Comparison of ENCODE assay signal across 8 mouse cellular contexts in genomic region chr8:20588268-20589177, GRCm38 (mm10). TPM values are rescaled to one million over a fixed set of nuclear protein-coding genes. Genes with fewer than 3 reads are reported as not detected.
DNase-seq lines count a peak whose midpoint lies in the region; ATAC-seq and TF ChIP-seq lines count a peak whose summit lies in the region.
"Not testable (repeated sequence)": the region's sequence is repeated elsewhere in the genome, so short reads cannot be mapped to it uniquely, and the experiment has no call there.

No protein-coding gene starts in this region.

- not testable (repeated sequence) for H3K4me2 ChIP-seq in forebrain, postnatal 0 days (ENCODE audit: low read depth); hindbrain, embryonic 11.5 days (replicated peaks; ENCODE audit: low read depth, low read length); kidney, embryonic 16.5 days (replicated peaks; ENCODE audit: low read depth, low read length); liver, postnatal 0 days (ENCODE audit: low read depth, low read length); midbrain, embryonic 16.5 days (ENCODE audit: low read length); stomach, embryonic 16.5 days (ENCODE audit: low read depth, low read length)

- peak; percentile 81 for ATAC-seq in forebrain, postnatal 0 days
- peak; percentile 88 for ATAC-seq in hindbrain, embryonic 11.5 days (ENCODE audit: low FRiP score)
- peak; percentile 75 for ATAC-seq in kidney, embryonic 16.5 days (ENCODE audit: low FRiP score, low TSS enrichment)
- ATAC-seq in liver, postnatal 0 days = peak; percentile 36
- peak; percentile 87 for ATAC-seq in midbrain, embryonic 16.5 days
- ATAC-seq in stomach, embryonic 16.5 days (ENCODE audit: insufficient read depth, low FRiP score) = peak; percentile 64

- H3K9ac ChIP-seq in ES-E14 (ENCODE audit: insufficient read depth, low read depth, low read length, poor library complexity, severe bottlenecking); forebrain, postnatal 0 days; hindbrain, embryonic 11.5 days (ENCODE audit: low read depth, low read length); kidney, embryonic 16.5 days (replicated peaks; ENCODE audit: low read length); liver, postnatal 0 days (replicated peaks); midbrain, embryonic 16.5 days (ENCODE audit: low read depth, low read length); stomach, embryonic 16.5 days (ENCODE audit: low read length): not testable (repeated sequence)

- in situ Hi-C loops in ES-E14 (cut with MboI; ENCODE audit: low sequenced_read_pairs in 2 of 2, unreplicated experiment in 2 of 2) = not testable (repeated sequence)

- H3K9me3 ChIP-seq in ES-E14 (ENCODE audit: control insufficient read depth, insufficient read depth, low read depth, low read length); forebrain, postnatal 0 days (ENCODE audit: low read length); hindbrain, embryonic 11.5 days (ENCODE audit: control insufficient read depth, low read length); kidney, embryonic 16.5 days (ENCODE audit: low read length); liver, postnatal 0 days (ENCODE audit: low read length); midbrain, embryonic 16.5 days (replicated peaks; ENCODE audit: control insufficient read depth, low read length, poor library complexity, severe bottlenecking); stomach, embryonic 16.5 days (replicated peaks; ENCODE audit: control insufficient read depth, low read length): not testable (repeated sequence)

- peak; percentile 28 for DNase-seq in ES-E14 (ENCODE audit: low read depth, low spot score)
- DNase-seq in embryo, embryonic 10.5 days (ENCODE audit: low spot score) = peak; percentile 1
- peak; percentile 6 for DNase-seq in forebrain, postnatal 0 days
- DNase-seq in hindbrain, embryonic 11.5 days (ENCODE audit: low spot score) = peak; percentile 3
- peak; percentile 10 for DNase-seq in liver, postnatal 0 days

- H3K27ac ChIP-seq in ES-E14 (ENCODE audit: insufficient read depth, low read depth, low read length, poor library complexity, severe bottlenecking); forebrain, postnatal 0 days (ENCODE audit: low read depth, low read length); hindbrain, embryonic 11.5 days (ENCODE audit: low read depth, low read length); kidney, embryonic 16.5 days (ENCODE audit: low read length); liver, postnatal 0 days (ENCODE audit: low read depth); midbrain, embryonic 16.5 days (ENCODE audit: low read length); stomach, embryonic 16.5 days (ENCODE audit: low read length): not testable (repeated sequence)

- not testable (repeated sequence) for TF ChIP-seq EP300 in liver, postnatal 0 days (IDR thresholded peaks at IDR 0.05; ENCODE audit: low read depth)

- not testable (repeated sequence) for H3K4me3 ChIP-seq in ES-E14 (ENCODE audit: insufficient read depth in 1 of 2, low read depth in 1 of 2, low read length in 2 of 2, poor library complexity in 1 of 2, severe bottlenecking in 1 of 2); forebrain, postnatal 0 days (ENCODE audit: low read depth, low read length); hindbrain, embryonic 11.5 days (ENCODE audit: low read depth, low read length); kidney, embryonic 16.5 days (ENCODE audit: low read length); liver, postnatal 0 days (ENCODE audit: low read depth, low read length); midbrain, embryonic 16.5 days (ENCODE audit: low read depth, low read length); stomach, embryonic 16.5 days (replicated peaks; ENCODE audit: low read length)

- WGBS in forebrain, postnatal 0 days = 29% methylated on average over 4 of the region's 12 CpGs
- WGBS in hindbrain, embryonic 11.5 days = 25% methylated on average over 5 of the region's 12 CpGs
- 31% methylated on average over 3 of the region's 12 CpGs for WGBS in kidney, embryonic 16.5 days
- WGBS in liver, postnatal 0 days (ENCODE audit: insufficient replicate concordance) = 26% methylated on average over 3 of the region's 12 CpGs
- WGBS in midbrain, embryonic 16.5 days = 38% methylated on average over 3 of the region's 12 CpGs
- 31% methylated on average over 4 of the region's 12 CpGs for WGBS in stomach, embryonic 16.5 days

- H3K36me3 ChIP-seq in ES-E14 (ENCODE audit: control insufficient read depth, insufficient read depth, low read length, poor library complexity, severe bottlenecking); forebrain, postnatal 0 days (ENCODE audit: insufficient read depth); hindbrain, embryonic 11.5 days (ENCODE audit: control insufficient read depth, insufficient read depth, low read length); kidney, embryonic 16.5 days (ENCODE audit: insufficient read depth, low read length); liver, postnatal 0 days (replicated peaks; ENCODE audit: insufficient read depth, low read length); midbrain, embryonic 16.5 days (ENCODE audit: control insufficient read depth, insufficient read depth, low read length); stomach, embryonic 16.5 days (ENCODE audit: control insufficient read depth, insufficient read depth, low read length): not testable (repeated sequence)

- not testable (repeated sequence) for H3K27me3 ChIP-seq in forebrain, postnatal 0 days (ENCODE audit: insufficient read depth, low read length); hindbrain, embryonic 11.5 days (ENCODE audit: control insufficient read depth, insufficient read depth, low read length); kidney, embryonic 16.5 days (ENCODE audit: insufficient read depth, low read length); liver, postnatal 0 days (ENCODE audit: insufficient read depth, low read length); midbrain, embryonic 16.5 days (ENCODE audit: control insufficient read depth, insufficient read depth, low read depth, low read length); stomach, embryonic 16.5 days (ENCODE audit: control insufficient read depth, insufficient read depth, low read length)

- not testable (repeated sequence) for H3K4me1 ChIP-seq in ES-E14 (ENCODE audit: control insufficient read depth in 2 of 2, insufficient read depth in 2 of 2, low read length in 2 of 2, poor library complexity in 1 of 2); forebrain, postnatal 0 days (ENCODE audit: insufficient read depth); hindbrain, embryonic 11.5 days (replicated peaks; ENCODE audit: control insufficient read depth, insufficient read depth, low read length); kidney, embryonic 16.5 days (ENCODE audit: insufficient read depth, low read length); liver, postnatal 0 days (ENCODE audit: insufficient read depth); midbrain, embryonic 16.5 days (ENCODE audit: control insufficient read depth, insufficient read depth, low read length); stomach, embryonic 16.5 days (ENCODE audit: control insufficient read depth, insufficient read depth, low read length)

- peak; percentile 3; the same call in 1 of the 2 replicates for TF ChIP-seq CTCF in forebrain, postnatal 0 days (IDR thresholded peaks at IDR 0.05; ENCODE audit: low read depth)
- not testable (repeated sequence) for TF ChIP-seq CTCF in liver, postnatal 0 days (IDR thresholded peaks at IDR 0.05; ENCODE audit: low read depth)

RNA-seq across cellular contexts. Expression of gene Gm21119, which starts 26.2 kb away (rescaled TPM):
- not detected in 2 replicates for total RNA-seq in ES-E14 (2012; rRNA removed)
- total RNA-seq in forebrain, postnatal 0 days (2014; rRNA removed) = 0.23 and 0.67 TPM in 2 replicates
- 0.06 TPM in 1 of 2 replicates, not detected in the other for polyA plus RNA-seq in forebrain, postnatal 0 days (2015; fragmentation: Nextera tagmentation; extraction: Ambion mirVana)
- 0.23 TPM in 1 of 2 replicates, not detected in the other for polyA plus RNA-seq in hindbrain, embryonic 11.5 days (2014; fragmentation: Nextera tagmentation; extraction: Ambion mirVana)
- not detected in 2 replicates for polyA plus RNA-seq in kidney, embryonic 16.5 days (2015; fragmentation: Nextera tagmentation; extraction: Ambion mirVana)
- polyA plus RNA-seq in liver, postnatal 0 days (2015; fragmentation: Nextera tagmentation; extraction: Ambion mirVana) = not detected in 2 replicates
- 0.24 TPM in 1 of 2 replicates, not detected in the other for polyA plus RNA-seq in midbrain, embryonic 16.5 days (2015; fragmentation: Nextera tagmentation; extraction: Ambion mirVana)
- polyA plus RNA-seq in stomach, embryonic 16.5 days (2015; fragmentation: Nextera tagmentation; extraction: Ambion mirVana) = not detected in 2 replicates

Comparison
In these comparisons a context has a peak if more than half of its experiments do, and no peak if none do; other contexts are left out.
1. ATAC-seq: peak in every context shown above with its lines; median percentile 88 in hindbrain, embryonic 11.5 days; 87 in midbrain, embryonic 16.5 days; 81 in forebrain, postnatal 0 days; 75 in kidney, embryonic 16.5 days; 64 in stomach, embryonic 16.5 days; 36 in liver, postnatal 0 days.